Mouse (Mus musculus) adrenal gland, postnatal 14 days (tissue): ENCODE measurements around the gene Arhgap17. TPM values are rescaled to one million over a fixed set of nuclear protein-coding genes. Genes with fewer than 3 reads are reported as not detected.
A peak's percentile ranks its signal among the peaks of the same experiment; 100 is the strongest.

Experiments
- DNase-seq: peaks from one replicate; pipeline ENCODE4 v3.0.0; 2021; ENCODE audit warnings: mixed read lengths
- total RNA-seq: library from RNA; stranded (reverse); gene quantifications from 2 replicates; pipeline ENCODE4 v1.2.3, GENCODE M21; 2021

Gene Arhgap17
- total RNA-seq, 1 experiment from 2014 or later, result 43.7 TPM

GRCm38 (mm10) chr7:123283826-123284225, 85.9 kb downstream of the Arhgap17 start:
- DNase-seq, result no peak

GRCm38 (mm10) chr7:123279797-123280196, 89.9 kb downstream of the Arhgap17 start:
- DNase-seq, result no peak

- no peak for DNase-seq
These were observed 93.1 kb downstream of the Arhgap17 start for GRCm38 (mm10) chr7:123276568-123276967.

- peak; percentile 8 for DNase-seq
These were observed 96.7 kb downstream of the Arhgap17 start for GRCm38 (mm10) chr7:123273056-123273455.

GRCm38 (mm10) chr7:123258103-123258502, 111.6 kb downstream of the Arhgap17 start:
- DNase-seq, result no peak

GRCm38 (mm10) chr7:123254196-123254970, 115.3 kb downstream of the Arhgap17 start:
- DNase-seq, result no peak

GRCm38 (mm10) chr7:123253396-123253795, 116.3 kb downstream of the Arhgap17 start:
- no peak for DNase-seq

- DNase-seq, result no peak
These were observed 118.4 kb downstream of the Arhgap17 start for GRCm38 (mm10) chr7:123251343-123251742.

- no peak for DNase-seq
These were observed 121.5 kb downstream of the Arhgap17 start for GRCm38 (mm10) chr7:123248166-123248565.

GRCm38 (mm10) chr7:123246504-123247084, 123.1 kb downstream of the Arhgap17 start:
- no peak for DNase-seq

- DNase-seq, result no peak
These were observed 124.9 kb downstream of the Arhgap17 start for GRCm38 (mm10) chr7:123244833-123245232.

- no peak for DNase-seq
These were observed 127.5 kb downstream of the Arhgap17 start for GRCm38 (mm10) chr7:123242241-123242640.

GRCm38 (mm10) chr7:123240064-123240463, 129.7 kb downstream of the Arhgap17 start:
- DNase-seq, result no peak

GRCm38 (mm10) chr7:123238621-123239020, 131.1 kb downstream of the Arhgap17 start:
- no peak for DNase-seq

GRCm38 (mm10) chr7:123235449-123235848, 134.3 kb downstream of the Arhgap17 start:
- DNase-seq, result peak; percentile 71

Other genes starting within 250 kb of the Arhgap17 start
- 57.5 and 68.3 TPM in 2 replicates for gene Tnrc6a, start 246.0 kb downstream of the Arhgap17 start, total RNA-seq
- not detected in 2 replicates for gene Slc5a11, start 155.1 kb downstream of the Arhgap17 start, total RNA-seq
- gene Lcmt1, start 131 bp downstream of the Arhgap17 start, total RNA-seq, result 23.2 and 26.2 TPM in 2 replicates
- 0.41 and 3.9 TPM in 2 replicates for gene Aqp8, start 92.4 kb upstream of the Arhgap17 start, total RNA-seq
- 1.4 and 2.0 TPM in 2 replicates for gene Zkscan2, start 130.5 kb upstream of the Arhgap17 start, total RNA-seq